Mouse (Mus musculus) cerebellum, adult 2 months (tissue): ENCODE measurements at regions not wholly inside any gene's neighbourhood (a gene's known extent, or its start where the extent isn't known, plus 50 kb on each side); places are given as distances from the start of the nearest gene placed in this dataset.

Source experiments
- CTCF ChIP-seq: fragments of 200-500 bp; IDR thresholded peaks from 2 replicates; pipeline ENCODE4 v1.5.1; 2011; ENCODE audit warnings: low read depth, mild to moderate bottlenecking, control low read depth, low read length, moderate library complexity, borderline replicate concordance; ENCODE audit not compliant: insufficient read depth
- POLR2A ChIP-seq: fragments of 200-500 bp; IDR thresholded peaks from 2 replicates; pipeline ENCODE4 v1.6.1; 2011; ENCODE audit warnings: low read length, control low read depth, borderline replicate concordance; ENCODE audit not compliant: insufficient read depth

- TF ChIP-seq CTCF (no peak), POLR2A (no peak)
These were observed 178.1 kb upstream of the Zc3h12a start for GRCm38 (mm10) chr4:125305766-125306165.
